Mouse (Mus musculus) myocyte (in vitro differentiated cells): ENCODE data around the gene Emsy. TPM values are rescaled to one million over a fixed set of nuclear protein-coding genes. Genes with fewer than 3 reads are reported as not detected.

Experiments
- H3K27me3 ChIP-seq: one replicate; pipeline ENCODE4 v1.6.1; 2011; ENCODE audit not compliant: control insufficient read depth, insufficient read depth, insufficient read length
- H3K36me3 ChIP-seq: one replicate; pipeline ENCODE4 v1.6.1; 2011; ENCODE audit not compliant: control insufficient read depth, insufficient read depth
- H3K4me2 ChIP-seq: one replicate; pipeline ENCODE4 v1.6.1; 2011; ENCODE audit warnings: low read depth, control low read depth
- H3K4me3 ChIP-seq: one replicate; pipeline ENCODE4 v1.5.1; 2011; ENCODE audit warnings: mild to moderate bottlenecking, control low read depth, moderate library complexity
- H3K79me2 ChIP-seq: one replicate; pipeline ENCODE4 v1.6.1; 2011; ENCODE audit not compliant: control insufficient read depth, insufficient read depth
- H3ac ChIP-seq: one replicate; pipeline ENCODE4 v1.6.1; 2011; ENCODE audit not compliant: control insufficient read depth, insufficient read length
- CEBPB ChIP-seq: IDR thresholded peaks from 2 replicates; pipeline ENCODE4 v1.6.1; 2011; ENCODE audit warnings: mild to moderate bottlenecking, moderate library complexity; ENCODE audit not compliant: poor library complexity, insufficient read depth, severe bottlenecking
- E2F4 ChIP-seq: IDR thresholded peaks from one replicate; pipeline ENCODE4 v1.6.1; 2011; ENCODE audit warnings: mild to moderate bottlenecking, control low read depth, moderate library complexity; ENCODE audit not compliant: insufficient read depth
- MAX ChIP-seq: IDR thresholded peaks from one replicate; pipeline ENCODE4 v1.6.1; 2011; ENCODE audit warnings: low read depth, mild to moderate bottlenecking, control low read depth
- MYOD1 ChIP-seq, 3 experiments: IDR thresholded peaks; one replicate each; pipeline ENCODE4 v1.6.1; 2011; ENCODE audit warnings: control low read depth in 2 of 3, low read depth in 2 of 3, mild to moderate bottlenecking in 2 of 3, moderate library complexity in 1 of 3; ENCODE audit not compliant: insufficient read length in 2 of 3, control insufficient read depth in 1 of 3
- MYOG ChIP-seq, 3 experiments: IDR thresholded peaks; one replicate each; pipeline ENCODE4 v1.6.1; 2011; ENCODE audit warnings: control low read depth in 2 of 3, low read depth in 2 of 3, mild to moderate bottlenecking in 2 of 3; ENCODE audit not compliant: insufficient read length in 2 of 3, control insufficient read depth in 1 of 3, insufficient read depth in 1 of 3
- POLR2A ChIP-seq: IDR thresholded peaks from one replicate; pipeline ENCODE4 v1.6.1; 2011; ENCODE audit warnings: low read depth, mild to moderate bottlenecking, control low read depth, moderate library complexity; ENCODE audit not compliant: insufficient read length
- POLR2AphosphoS2 ChIP-seq: IDR thresholded peaks from one replicate; pipeline ENCODE4 v1.6.1; 2011; ENCODE audit warnings: low read depth, control low read depth; ENCODE audit not compliant: insufficient read length
- REST ChIP-seq: IDR thresholded peaks from one replicate; pipeline ENCODE4 v1.6.1; 2011; ENCODE audit warnings: mild to moderate bottlenecking, control low read depth, moderate library complexity; ENCODE audit not compliant: insufficient read depth, insufficient read length
- SRF ChIP-seq: IDR thresholded peaks from one replicate; pipeline ENCODE4 v1.6.1; 2011; ENCODE audit warnings: low read depth; ENCODE audit not compliant: control insufficient read depth, insufficient read length
- TCF12 ChIP-seq: IDR thresholded peaks from one replicate; pipeline ENCODE4 v1.6.1; 2011; ENCODE audit warnings: mild to moderate bottlenecking, control low read depth; ENCODE audit not compliant: poor library complexity, insufficient read depth, severe bottlenecking
- TCF3 ChIP-seq: IDR thresholded peaks from one replicate; pipeline ENCODE4 v1.6.1; 2011; ENCODE audit warnings: low read depth, control low read depth; ENCODE audit not compliant: insufficient read length
- USF1 ChIP-seq: IDR thresholded peaks from one replicate; pipeline ENCODE4 v1.6.1; 2011; ENCODE audit warnings: low read depth, mild to moderate bottlenecking, control low read depth, moderate library complexity
- polyA plus RNA-seq: library from polyadenylated mRNA; unstranded; fragments of >200 nt; fragmentation: generic; extraction: Trizol; gene quantifications from one replicate; pipeline ENCODE4 v1.2.1, GENCODE M21; 2012; ENCODE audit warnings: missing spikeins

The Emsy gene
- polyA plus RNA-seq, 1 experiment, result 9.1 TPM

DNA sequence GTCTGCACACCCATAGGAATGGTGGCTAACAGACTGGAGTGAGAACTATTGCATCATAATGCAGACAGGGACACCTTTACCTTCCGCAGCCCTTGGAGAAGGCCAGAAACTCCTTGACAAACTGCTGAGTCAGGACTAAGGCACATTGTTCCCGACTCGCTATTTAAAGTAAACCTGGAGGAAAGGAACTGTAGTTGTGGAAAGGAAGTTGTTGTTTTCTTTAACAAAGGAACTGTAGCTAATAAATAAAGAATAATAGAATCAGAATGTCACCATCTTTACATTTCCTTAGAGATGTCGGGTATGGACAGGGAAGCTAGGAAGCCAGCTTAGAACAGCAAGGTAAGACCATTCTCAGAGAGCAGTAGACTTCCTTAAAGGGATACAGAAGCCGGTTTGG, 89.5 kb downstream of the Emsy start:
- TF ChIP-seq TCF3 (no peak), SRF (no peak), MYOG (IDR thresholded peaks at IDR 0.05; ENCODE audit: control insufficient read depth in 1 of 3, insufficient read depth in 1 of 3, insufficient read length in 2 of 3, low read depth in 2 of 3) (no peak), POLR2A (no peak), TCF12 (no peak), MAX (no peak), CEBPB (no peak), E2F4 (no peak), USF1 (no peak), POLR2AphosphoS2 (no peak), MYOD1 (IDR thresholded peaks at IDR 0.05; ENCODE audit: control insufficient read depth in 1 of 3, insufficient read length in 2 of 3, low read depth in 2 of 3) (no peak), REST (no peak)
- H3K27me3 ChIP-seq, result no peaks in the 10 kb centered on the region
- H3K4me2 ChIP-seq, result no peak overlapping the region
- H3K79me2 ChIP-seq, result no peaks in the 10 kb centered on the region
- no peaks in the 10 kb centered on the region for H3K36me3 ChIP-seq
- no peak overlapping the region for H3K4me3 ChIP-seq
- no peak overlapping the region for H3ac ChIP-seq

DNA sequence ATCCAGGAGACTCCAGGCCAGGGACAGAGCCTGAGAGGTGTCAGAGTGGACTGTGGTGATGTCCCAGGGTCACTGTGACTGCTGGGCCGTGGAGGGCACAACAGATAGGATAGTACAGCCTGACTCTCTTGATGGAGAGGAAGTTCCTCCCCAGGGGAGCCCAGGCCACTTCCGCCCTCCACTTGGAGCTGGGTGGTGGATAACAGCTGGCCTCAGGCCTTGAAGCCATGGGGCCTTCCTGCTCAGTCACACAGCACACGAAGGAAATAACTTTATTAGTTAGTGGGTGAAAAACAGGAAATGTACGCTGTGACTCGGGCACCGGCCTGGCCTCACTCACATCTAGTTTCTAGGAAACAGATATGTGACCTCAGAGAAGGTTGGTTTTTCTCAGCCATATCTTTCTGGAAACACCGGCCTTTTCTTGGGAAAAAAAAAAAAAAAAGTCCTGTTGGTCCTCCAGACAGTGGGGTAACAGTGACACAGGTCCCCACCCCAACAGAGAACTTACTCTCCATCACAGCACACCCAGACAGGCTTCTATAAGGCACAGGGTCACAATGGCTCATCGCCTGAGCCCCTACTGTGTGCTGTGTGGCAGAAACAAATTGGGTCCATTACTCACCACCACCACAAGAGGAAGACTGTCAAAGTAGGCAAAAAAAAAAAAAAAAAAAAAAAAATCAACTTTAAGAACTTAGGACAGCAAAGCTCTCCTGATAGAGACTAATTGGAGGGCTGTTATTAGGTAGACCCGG, 91.8 kb downstream of the Emsy start:
- H3K36me3 ChIP-seq, result no peaks in the 10 kb centered on the region
- no peaks in the 10 kb centered on the region for H3K27me3 ChIP-seq
- H3K4me2 ChIP-seq, result no peak overlapping the region
- TF ChIP-seq CEBPB (no peak), POLR2AphosphoS2 (no peak), MYOG (IDR thresholded peaks at IDR 0.05; ENCODE audit: control insufficient read depth in 1 of 3, insufficient read depth in 1 of 3, insufficient read length in 2 of 3, low read depth in 2 of 3) (no peak)
- no peaks in the 10 kb centered on the region for H3K79me2 ChIP-seq
- H3K4me3 ChIP-seq, result no peak overlapping the region
- H3ac ChIP-seq, result no peak overlapping the region

DNA sequence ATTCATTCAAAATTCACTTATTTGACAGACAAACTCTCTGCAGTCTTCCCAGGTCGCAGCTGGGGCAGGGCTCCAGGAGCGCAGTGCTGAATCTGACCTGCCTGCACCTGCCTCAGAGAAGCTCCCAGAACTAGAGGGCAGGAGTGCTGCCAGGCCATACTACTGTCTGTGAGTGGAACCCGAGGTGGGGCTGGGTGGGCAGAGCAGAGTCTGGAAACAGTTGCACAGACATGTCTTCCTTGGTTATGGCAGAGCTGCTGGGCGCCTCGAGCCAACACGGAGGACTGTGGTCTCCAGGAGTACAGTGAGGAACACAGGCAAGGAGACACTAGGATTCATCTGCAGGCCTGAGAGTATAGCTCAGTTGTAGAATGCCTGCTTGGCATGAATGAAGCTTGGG, 92.6 kb downstream of the Emsy start:
- Histone ChIP-seq H3K79me2 (no peaks in the 10 kb centered on the region), H3K4me2 (no peak overlapping the region), H3ac (no peak overlapping the region), H3K27me3 (no peaks in the 10 kb centered on the region), H3K36me3 (no peaks in the 10 kb centered on the region), H3K4me3 (no peak overlapping the region)
- TF ChIP-seq MYOG (IDR thresholded peaks at IDR 0.05; ENCODE audit: control insufficient read depth in 1 of 3, insufficient read depth in 1 of 3, insufficient read length in 2 of 3, low read depth in 2 of 3) (no peak), REST (no peak), MAX (no peak), SRF (no peak), MYOD1 (IDR thresholded peaks at IDR 0.05; ENCODE audit: control insufficient read depth in 1 of 3, insufficient read length in 2 of 3, low read depth in 2 of 3) (no peak)

DNA sequence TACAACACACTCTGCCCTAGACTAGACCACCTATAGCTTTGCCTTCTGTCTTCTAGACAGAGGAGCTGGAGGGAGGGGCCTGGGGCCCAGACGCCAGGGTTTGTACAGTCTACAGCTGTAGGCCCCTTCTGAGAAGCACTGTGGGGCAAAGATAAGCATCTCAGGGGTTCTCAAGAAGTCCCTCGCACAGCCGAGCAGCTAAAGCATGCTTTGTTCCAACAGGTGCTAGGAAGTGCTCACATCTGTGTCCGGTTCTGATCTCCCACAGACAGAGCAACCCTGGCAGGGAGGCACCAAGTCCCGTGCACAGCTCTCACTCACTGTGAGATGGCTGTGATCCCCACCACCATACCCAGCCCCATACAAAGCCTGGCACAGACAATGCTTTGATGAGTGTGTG, 93.6 kb downstream of the Emsy start:
- Histone ChIP-seq H3ac (no peak overlapping the region), H3K36me3 (no peaks in the 10 kb centered on the region), H3K4me2 (no peak overlapping the region), H3K4me3 (no peak overlapping the region), H3K27me3 (no peaks in the 10 kb centered on the region), H3K79me2 (no peaks in the 10 kb centered on the region)
- TF ChIP-seq SRF (no peak), REST (no peak), TCF12 (no peak)

DNA sequence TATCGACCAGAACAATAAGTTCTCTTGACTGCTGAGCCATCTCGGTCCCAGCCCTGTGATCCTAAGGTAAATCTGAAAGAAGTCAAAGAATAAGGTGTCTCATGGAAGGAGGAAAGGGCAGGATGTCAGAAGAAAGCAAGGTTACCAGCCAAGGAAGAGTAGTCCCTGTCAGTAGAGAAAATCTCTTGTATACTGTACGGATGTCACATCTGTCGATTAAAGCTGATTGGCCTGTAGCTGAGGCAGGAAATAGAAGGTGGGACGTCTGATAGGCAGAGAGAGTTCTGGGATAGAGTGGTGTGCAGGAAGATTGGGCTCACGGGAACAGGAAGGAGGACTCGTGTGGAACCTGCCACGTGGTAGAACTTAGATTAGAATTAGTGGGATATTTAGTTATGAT, 94.4 kb downstream of the Emsy start:
- Histone ChIP-seq H3K27me3 (no peaks in the 10 kb centered on the region), H3K36me3 (no peaks in the 10 kb centered on the region), H3K4me3 (no peak overlapping the region), H3K4me2 (no peak overlapping the region), H3K79me2 (no peaks in the 10 kb centered on the region), H3ac (no peak overlapping the region)
- TF ChIP-seq MYOD1 (IDR thresholded peaks at IDR 0.05; ENCODE audit: control insufficient read depth in 1 of 3, insufficient read length in 2 of 3, low read depth in 2 of 3) (no peak), SRF (no peak), USF1 (no peak), TCF12 (no peak), E2F4 (no peak), MYOG (IDR thresholded peaks at IDR 0.05; ENCODE audit: control insufficient read depth in 1 of 3, insufficient read depth in 1 of 3, insufficient read length in 2 of 3, low read depth in 2 of 3) (no peak), MAX (no peak), POLR2AphosphoS2 (no peak), POLR2A (no peak), CEBPB (no peak), TCF3 (no peak), REST (no peak)
